ENCODE assay signal across 2 mouse cellular contexts in genomic region chr13:49684266-49684665, GRCm38 (mm10).
TF ChIP-seq lines count a peak whose summit lies in the region.

No protein-coding gene starts in this region.

TF ChIP-seq in CH12.LX, 34 proteins besides CTCF, POLR2A, EP300 and RAD21:
- TF ChIP-seq GABPA (IDR thresholded peaks at IDR 0.05; ENCODE audit: insufficient replicate concordance, low read depth, low read length) = no peak
- TF ChIP-seq CHD1 (IDR thresholded peaks at IDR 0.05; ENCODE audit: low read depth, low read length) = no peak
- TF ChIP-seq POLR2AphosphoS2 (IDR thresholded peaks at IDR 0.05; ENCODE audit: low read depth, low read length) = no peak
- TF ChIP-seq JUND (conservative IDR thresholded peaks at IDR 0.05; ENCODE audit: low read depth, low read length) = no peak
- TF ChIP-seq JUN (IDR thresholded peaks at IDR 0.05; ENCODE audit: insufficient read depth, low read depth, low read length) = no peak
- TF ChIP-seq MAZ (IDR thresholded peaks at IDR 0.05; ENCODE audit: low read depth, low read length) = no peak
- TF ChIP-seq ZNF384 (IDR thresholded peaks at IDR 0.05; ENCODE audit: low read depth, low read length) = no peak
- no peak for TF ChIP-seq E2F4 (IDR thresholded peaks at IDR 0.05; ENCODE audit: insufficient replicate concordance, low read depth, low read length)
- TF ChIP-seq RCOR1 (conservative IDR thresholded peaks at IDR 0.05; ENCODE audit: low read depth, low read length) = no peak
- no peak for TF ChIP-seq MYC (IDR thresholded peaks at IDR 0.05; ENCODE audit: low read depth, low read length)
- no peak for TF ChIP-seq MEF2A (IDR thresholded peaks at IDR 0.05; ENCODE audit: borderline replicate concordance, low read depth, low read length)
- no peak for TF ChIP-seq UBTF (IDR thresholded peaks at IDR 0.05; ENCODE audit: low read depth, low read length)
- no peak for TF ChIP-seq PAX5 (IDR thresholded peaks at IDR 0.05; ENCODE audit: low read length)
- TF ChIP-seq ELF1 (IDR thresholded peaks at IDR 0.05; ENCODE audit: low read depth, low read length) = no peak
- no peak for TF ChIP-seq IRF4 (IDR thresholded peaks at IDR 0.05; ENCODE audit: low read depth, low read length)
- no peak for TF ChIP-seq MAFK (IDR thresholded peaks at IDR 0.05; ENCODE audit: insufficient replicate concordance, low read length)

TF ChIP-seq in MEL, 35 proteins besides CTCF, POLR2A, EP300 and RAD21:
- TF ChIP-seq TBP (IDR thresholded peaks at IDR 0.05; ENCODE audit: low read depth, low read length) = no peak
- no peak for TF ChIP-seq SIN3A (IDR thresholded peaks at IDR 0.05; ENCODE audit: low read length)
- no peak for TF ChIP-seq MAZ (IDR thresholded peaks at IDR 0.05; ENCODE audit: low read depth, low read length)
- no peak for TF ChIP-seq TAL1 (IDR thresholded peaks at IDR 0.05; ENCODE audit: low read length)
- TF ChIP-seq JUND (IDR thresholded peaks at IDR 0.05; ENCODE audit: low read depth, low read length) = no peak
- no peak for TF ChIP-seq BHLHE40 (IDR thresholded peaks at IDR 0.05; ENCODE audit: borderline replicate concordance, low read depth, low read length)
- no peak for TF ChIP-seq MEF2A (IDR thresholded peaks at IDR 0.05; ENCODE audit: extremely low read depth, insufficient replicate concordance, low read depth, low read length, poor library complexity, severe bottlenecking)
- no peak for TF ChIP-seq NRF1 (IDR thresholded peaks at IDR 0.05; ENCODE audit: insufficient read depth, low read depth, low read length, poor library complexity, severe bottlenecking)
- TF ChIP-seq USF2 (IDR thresholded peaks at IDR 0.05; ENCODE audit: borderline replicate concordance in 1 of 2, insufficient read depth in 1 of 2, low read depth in 1 of 2, low read length in 2 of 2) = no peak
- no peak for TF ChIP-seq ZNF384 (IDR thresholded peaks at IDR 0.05; ENCODE audit: low read depth, low read length)
- no peak for TF ChIP-seq UBTF (IDR thresholded peaks at IDR 0.05; ENCODE audit: borderline replicate concordance, insufficient read depth, low read depth, low read length)
- TF ChIP-seq CHD1 (IDR thresholded peaks at IDR 0.05; ENCODE audit: low read depth, low read length) = no peak
- TF ChIP-seq CHD2 (IDR thresholded peaks at IDR 0.05; ENCODE audit: low read length) = no peak
- no peak for TF ChIP-seq RCOR1 (IDR thresholded peaks at IDR 0.05; ENCODE audit: low read depth, low read length)
- no peak for TF ChIP-seq HCFC1 (IDR thresholded peaks at IDR 0.05; ENCODE audit: low read depth, low read length)
- no peak for TF ChIP-seq POLR2AphosphoS2 (IDR thresholded peaks at IDR 0.05; ENCODE audit: low read length)
- TF ChIP-seq ZKSCAN1 (IDR thresholded peaks at IDR 0.05; ENCODE audit: low read depth, low read length) = no peak
